Mouse (Mus musculus): Measurements from ENCODE around the gene Tent5b. TPM values are rescaled to one million over a fixed set of nuclear protein-coding genes. Genes with fewer than 3 reads are reported as not detected.

Gene Tent5b
- polyA plus RNA-seq, 1 experiment from 2014 or later: 0.36 TPM

DNA sequence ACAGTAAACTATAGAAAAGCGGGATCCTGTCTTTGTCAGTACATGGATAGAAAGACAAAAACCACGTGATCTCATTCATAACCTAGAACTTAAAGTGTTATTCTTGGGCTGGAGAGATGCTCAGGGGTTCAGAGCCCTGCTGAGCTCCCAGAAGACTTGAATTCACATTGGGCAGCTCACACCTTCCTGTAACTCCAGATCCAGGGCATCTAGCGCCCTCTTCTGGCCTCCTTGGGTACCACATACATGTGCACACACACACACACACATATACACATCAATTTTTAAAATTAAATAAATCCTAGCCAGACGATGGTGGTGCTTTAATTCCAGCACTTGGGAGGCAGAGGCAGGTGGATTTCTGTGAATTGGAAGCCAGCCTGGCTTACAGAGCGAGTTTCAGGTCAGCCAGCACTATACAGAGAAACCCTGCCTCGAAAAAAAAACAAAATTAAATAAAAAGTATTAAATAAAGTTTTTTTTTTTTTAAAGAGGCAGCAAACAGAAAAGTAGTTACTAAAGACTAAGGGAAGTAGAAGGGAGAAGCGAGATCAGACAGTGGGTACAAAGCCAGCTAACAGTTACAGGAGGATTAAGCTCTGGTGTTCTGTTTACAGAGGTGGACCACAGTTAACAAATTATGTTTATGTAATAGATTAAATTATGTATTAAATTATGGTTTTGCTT lies 8.7 kb upstream of the Tent5b start:
- Histone ChIP-seq H3K4me3 (no peak overlapping the region), H3K27me3 (replicated peaks) (peaks cover 34% of the 10 kb centered on the region), H3K9me3 (peaks cover 6% of the 10 kb centered on the region), H3K36me3 (no peaks in the 10 kb centered on the region), H3K27ac (replicated peaks) (no peak overlapping the region), H3K9ac (no peak overlapping the region), H3K4me2 (no peak overlapping the region), H3K4me1 (peaks cover 13% of the 10 kb centered on the region)
- no peak for ATAC-seq (ENCODE audit: extremely low read depth, insufficient number of reproducible peaks, low FRiP score, low TSS enrichment)
- 74% methylated on average over 7 of the region's 7 CpGs for WGBS

DNA sequence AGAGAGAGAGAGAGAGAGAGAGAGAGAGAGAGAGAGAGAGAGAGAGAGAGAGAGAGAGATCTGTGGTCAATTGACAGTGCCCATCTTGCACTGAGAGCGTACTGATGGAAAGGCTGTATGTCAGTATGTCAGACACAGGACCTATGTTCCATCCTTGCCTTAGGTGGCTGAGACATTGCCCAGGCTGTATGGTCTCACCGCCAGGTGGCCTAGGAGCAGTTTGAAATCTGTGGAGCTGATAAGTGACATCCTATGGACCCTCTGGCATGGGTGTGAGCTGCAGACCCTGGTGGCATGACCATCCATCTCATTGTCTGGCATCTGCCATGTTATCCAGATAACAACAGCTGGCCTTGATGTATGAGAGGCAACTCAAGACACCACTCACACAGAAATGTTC lies 6.1 kb upstream of the Tent5b start:
- 50% methylated on average over 2 of the region's 2 CpGs for WGBS
- no peak overlapping the region for H3K4me2 ChIP-seq
- no peak overlapping the region for H3K4me3 ChIP-seq
- no peaks in the 10 kb centered on the region for H3K36me3 ChIP-seq
- ATAC-seq (ENCODE audit: extremely low read depth, insufficient number of reproducible peaks, low FRiP score, low TSS enrichment): no peak
- no peak overlapping the region for H3K9ac ChIP-seq
- H3K4me1 ChIP-seq: peaks cover 6% of the 10 kb centered on the region
- H3K9me3 ChIP-seq: peaks cover 6% of the 10 kb centered on the region
- H3K27me3 ChIP-seq (replicated peaks): peaks cover 56% of the 10 kb centered on the region
- no peak overlapping the region for H3K27ac ChIP-seq (replicated peaks)

DNA sequence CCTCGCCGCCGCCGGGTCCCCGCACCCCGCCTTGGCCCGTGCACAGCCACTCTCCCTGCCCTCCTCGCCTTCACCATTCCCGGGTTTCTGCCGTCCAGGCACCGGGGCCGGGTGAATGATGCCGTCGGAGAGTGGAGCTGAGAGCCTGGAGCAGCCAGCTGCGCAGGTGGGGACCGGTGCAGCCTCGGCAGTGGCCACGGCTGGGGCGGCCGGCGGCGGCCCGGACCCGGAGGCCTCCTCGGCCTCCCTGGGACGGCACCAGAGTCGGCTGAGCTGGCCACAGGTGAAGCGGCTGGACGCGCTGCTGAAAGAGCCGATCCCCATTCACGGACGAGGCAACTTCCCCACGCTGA lies 229 bp downstream of the Tent5b start:
- no peak for ATAC-seq (ENCODE audit: extremely low read depth, insufficient number of reproducible peaks, low FRiP score, low TSS enrichment)
- Histone ChIP-seq H3K9ac (peak overlapping the region; percentile 74), H3K27me3 (replicated peaks) (peaks cover 76% of the 10 kb centered on the region)

DNA sequence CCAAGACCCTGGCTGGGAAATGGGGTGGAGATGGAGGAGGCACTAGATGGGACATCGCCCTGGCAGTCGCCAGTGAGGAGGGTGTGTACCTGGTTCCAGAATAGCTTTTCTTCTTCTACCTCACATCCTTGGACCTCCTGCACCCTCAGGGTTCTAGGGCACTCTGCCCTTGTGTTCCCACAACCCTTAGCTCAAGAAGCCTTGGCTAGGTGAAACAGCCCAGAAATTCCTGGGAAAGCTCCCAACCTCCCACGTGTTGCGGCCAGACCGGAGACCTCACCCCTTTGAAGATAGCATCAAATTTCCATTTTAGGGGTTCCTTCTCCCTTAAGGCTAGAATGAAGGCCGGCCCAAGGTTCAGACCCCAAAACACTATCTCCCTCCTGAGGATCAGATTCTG lies 822 bp downstream of the Tent5b start:
- Histone ChIP-seq H3K9me3 (no peaks in the 10 kb centered on the region), H3K4me3 (peak overlapping the region; percentile 59; the same call in 1 of the 2 replicates), H3K36me3 (no peaks in the 10 kb centered on the region), H3K9ac (peak overlapping the region; percentile 74; the same call in 1 of the 2 replicates), H3K27ac (replicated peaks) (no peak overlapping the region), H3K4me1 (peaks cover 31% of the 10 kb centered on the region), H3K27me3 (replicated peaks) (peaks cover 71% of the 10 kb centered on the region), H3K4me2 (peak overlapping the region; percentile 79)
- WGBS: 48% methylated on average over 6 of the region's 6 CpGs
- no peak for ATAC-seq (ENCODE audit: extremely low read depth, insufficient number of reproducible peaks, low FRiP score, low TSS enrichment)

More for the DNA sequence above, 229 bp downstream of the Tent5b start:
- no peak overlapping the region for H3K27ac ChIP-seq (replicated peaks)
- 3% methylated on average over 34 of the region's 34 CpGs for WGBS
- peaks cover 31% of the 10 kb centered on the region for H3K4me1 ChIP-seq
- H3K4me2 ChIP-seq: peak overlapping the region; percentile 79
- no peaks in the 10 kb centered on the region for H3K36me3 ChIP-seq
- peak overlapping the region; percentile 59 for H3K4me3 ChIP-seq
- no peaks in the 10 kb centered on the region for H3K9me3 ChIP-seq

DNA sequence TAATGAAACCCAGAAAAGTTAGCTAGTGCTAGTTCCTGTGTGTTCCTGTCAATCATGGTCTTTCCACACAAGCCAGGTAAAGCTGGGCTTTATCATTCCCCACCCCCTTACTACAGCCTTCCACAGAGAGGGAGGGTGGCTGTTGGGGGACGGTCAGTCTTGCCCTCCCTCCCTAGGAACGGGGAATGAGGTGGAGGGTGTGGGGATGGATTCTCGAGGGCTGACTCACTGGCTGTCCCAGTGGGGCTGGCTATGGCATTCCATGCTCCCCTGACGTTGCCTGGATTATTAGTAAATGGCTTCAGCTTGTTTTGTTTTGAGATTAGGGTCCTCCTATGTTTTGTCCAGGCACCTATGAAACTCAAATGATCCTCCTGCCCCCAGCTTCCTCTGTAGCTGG lies 1.6 kb downstream of the Tent5b start:
- Histone ChIP-seq H3K4me2 (no peak overlapping the region), H3K9ac (0 out of 2 replicates have a peak overlapping the region, but pooled peaks have one; percentile 8), H3K36me3 (no peaks in the 10 kb centered on the region), H3K4me3 (no peak overlapping the region), H3K4me1 (peaks cover 31% of the 10 kb centered on the region), H3K9me3 (no peaks in the 10 kb centered on the region), H3K27me3 (replicated peaks) (peaks cover 63% of the 10 kb centered on the region), H3K27ac (replicated peaks) (no peak overlapping the region)
- no peak for ATAC-seq (ENCODE audit: extremely low read depth, insufficient number of reproducible peaks, low FRiP score, low TSS enrichment)
- 11% methylated on average over 4 of the region's 4 CpGs for WGBS

DNA sequence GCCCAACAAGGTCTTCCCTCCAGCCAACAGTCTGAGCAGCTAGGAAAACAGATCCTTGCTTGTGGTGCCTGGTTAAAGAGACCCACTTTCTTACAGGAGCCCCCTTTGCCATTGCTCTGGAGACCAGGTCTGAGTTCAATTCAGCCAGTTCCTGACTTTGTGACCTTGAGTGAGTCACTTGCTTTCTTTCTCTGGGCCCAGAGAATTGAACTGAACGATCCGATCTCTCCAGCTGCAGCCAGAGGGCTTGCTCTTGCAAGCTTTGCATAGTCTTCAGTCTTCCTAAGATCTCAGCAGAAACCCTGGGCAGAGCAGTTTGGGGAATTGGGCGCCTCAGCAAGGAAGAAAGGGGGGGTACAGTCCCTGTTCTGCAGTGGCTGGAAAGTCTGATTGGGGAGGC lies 2.5 kb downstream of the Tent5b start:
- 76% methylated on average over 3 of the region's 3 CpGs for WGBS
- Histone ChIP-seq H3K27me3 (replicated peaks) (peaks cover 53% of the 10 kb centered on the region), H3K36me3 (no peaks in the 10 kb centered on the region), H3K4me2 (no peak overlapping the region), H3K4me1 (peaks cover 31% of the 10 kb centered on the region), H3K9ac (no peak overlapping the region), H3K4me3 (no peak overlapping the region), H3K9me3 (no peaks in the 10 kb centered on the region), H3K27ac (replicated peaks) (no peak overlapping the region)
- ATAC-seq (ENCODE audit: extremely low read depth, insufficient number of reproducible peaks, low FRiP score, low TSS enrichment): no peak

DNA sequence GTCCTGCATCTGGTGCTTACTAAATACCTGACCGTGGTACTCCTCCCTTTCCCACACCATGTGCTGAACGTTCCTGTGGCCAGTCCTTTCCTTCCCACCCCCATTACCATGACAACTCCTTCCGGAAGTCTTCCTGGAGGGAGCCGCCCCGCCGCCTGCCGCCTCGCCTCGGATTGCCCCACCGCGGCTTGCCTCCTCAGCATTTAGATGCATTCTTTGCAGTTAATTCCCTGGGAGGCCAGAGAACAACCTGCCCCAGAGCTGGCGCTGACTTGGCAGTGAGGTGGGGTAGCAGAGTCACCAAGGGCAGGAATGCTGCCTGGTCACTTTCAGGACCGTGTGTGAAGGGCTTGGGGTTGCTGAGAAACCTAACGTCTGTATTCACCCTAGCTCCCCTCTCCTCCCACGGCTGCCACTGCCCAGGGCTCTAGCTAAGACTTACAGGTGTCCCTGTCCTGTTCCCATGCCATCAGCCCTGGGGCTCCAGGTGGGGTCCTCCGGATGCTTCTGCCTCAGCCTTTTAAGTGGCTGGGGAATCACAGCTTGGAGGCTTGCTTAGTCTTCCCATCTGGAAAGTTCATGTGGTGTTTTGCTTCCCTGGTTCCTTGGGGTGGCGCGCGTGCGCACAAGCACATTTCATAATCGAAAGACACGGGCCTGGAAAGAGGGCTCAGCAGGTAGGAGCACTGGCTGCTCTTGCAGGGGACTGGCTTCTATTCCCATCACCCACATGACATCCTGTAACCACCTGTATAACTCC lies 4.5 kb downstream of the Tent5b start:
- peak overlapping the region; percentile 59 for H3K9ac ChIP-seq

DNA sequence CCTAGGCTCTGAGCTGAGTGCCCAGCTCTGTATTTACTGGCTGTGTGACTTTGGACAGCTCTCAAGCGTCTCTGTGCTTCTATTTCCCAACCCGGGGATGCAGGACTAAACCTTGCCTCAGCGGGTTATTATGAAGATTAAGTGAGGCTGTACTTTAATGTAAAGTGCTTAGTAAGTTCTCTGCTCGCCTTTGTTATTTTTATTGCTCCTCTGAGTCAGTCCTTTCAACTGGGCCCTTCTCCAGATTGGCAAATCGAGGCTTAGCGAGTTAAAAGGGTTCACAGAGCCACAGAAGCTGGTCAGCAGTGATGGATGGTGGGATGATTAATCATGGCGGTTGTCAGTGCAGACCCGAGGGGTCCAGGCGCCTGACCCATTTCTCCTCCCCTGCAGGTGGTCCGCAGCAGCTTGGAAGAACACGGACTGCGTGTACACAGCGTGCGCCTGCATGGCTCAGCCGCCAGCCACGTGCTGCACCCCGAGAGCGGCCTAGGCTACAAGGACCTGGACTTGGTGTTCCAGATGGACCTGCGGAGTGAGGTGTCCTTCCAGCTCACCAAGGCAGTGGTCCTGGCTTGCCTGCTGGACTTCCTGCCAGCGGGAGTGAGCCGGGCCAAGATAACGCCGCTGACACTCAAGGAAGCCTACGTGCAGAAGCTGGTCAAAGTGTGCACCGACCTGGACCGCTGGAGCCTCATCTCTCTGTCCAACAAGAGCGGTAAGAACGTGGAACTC lies 5.9 kb downstream of the Tent5b start:
- H3K9me3 ChIP-seq: no peaks in the 10 kb centered on the region
- no peak overlapping the region for H3K27ac ChIP-seq (replicated peaks)
- no peak overlapping the region for H3K9ac ChIP-seq
- H3K4me3 ChIP-seq: no peak overlapping the region
- H3K4me1 ChIP-seq: peaks cover 30% of the 10 kb centered on the region
- H3K4me2 ChIP-seq: no peak overlapping the region
- no peaks in the 10 kb centered on the region for H3K36me3 ChIP-seq
- H3K27me3 ChIP-seq (replicated peaks): peaks cover 29% of the 10 kb centered on the region
- ATAC-seq (ENCODE audit: extremely low read depth, insufficient number of reproducible peaks, low FRiP score, low TSS enrichment): no peak
- 77% methylated on average over 28 of the region's 28 CpGs for WGBS

More for the DNA sequence above, 4.5 kb downstream of the Tent5b start:
- 16% methylated on average over 22 of the region's 22 CpGs for WGBS
- Histone ChIP-seq H3K4me1 (peaks cover 35% of the 10 kb centered on the region), H3K4me2 (peak overlapping the region; percentile 60), H3K9me3 (no peaks in the 10 kb centered on the region), H3K27ac (replicated peaks) (no peak overlapping the region), H3K27me3 (replicated peaks) (peaks cover 37% of the 10 kb centered on the region), H3K4me3 (peak overlapping the region; percentile 13; the same call in 1 of the 2 replicates), H3K36me3 (no peaks in the 10 kb centered on the region)
- ATAC-seq (ENCODE audit: extremely low read depth, insufficient number of reproducible peaks, low FRiP score, low TSS enrichment): no peak

DNA sequence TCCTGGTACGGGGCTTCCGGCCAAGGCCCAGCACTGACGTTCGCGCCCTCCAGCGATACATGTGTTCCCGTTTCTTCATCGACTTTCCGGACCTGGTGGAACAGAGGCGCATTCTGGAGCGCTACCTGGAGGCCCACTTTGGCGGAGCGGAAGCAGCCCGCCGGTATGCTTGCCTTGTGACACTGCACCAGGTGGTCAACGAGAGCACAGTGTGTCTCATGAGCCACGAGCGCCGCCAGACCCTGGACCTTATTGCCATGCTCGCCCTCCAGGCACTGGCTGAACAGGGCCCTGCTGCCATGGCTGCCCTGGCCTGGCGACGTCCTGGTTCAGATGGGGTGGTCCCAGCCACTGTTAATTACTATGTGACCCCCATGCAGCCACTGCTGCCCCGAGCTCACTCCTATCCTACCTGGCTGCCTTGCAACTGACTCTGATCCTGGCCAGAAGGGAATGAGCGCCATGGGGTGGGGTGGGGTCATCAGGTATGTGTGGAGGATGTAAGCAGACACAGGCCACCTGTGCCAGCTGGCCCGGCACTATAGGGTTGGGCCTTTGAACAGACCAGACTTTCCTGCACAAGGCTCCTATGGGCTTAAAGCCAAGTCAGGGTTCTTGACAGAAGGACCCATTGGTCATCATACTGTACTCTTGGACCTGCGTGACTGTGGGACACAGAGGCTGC lies 6.9 kb downstream of the Tent5b start:
- no peak overlapping the region for H3K4me2 ChIP-seq
- no peak overlapping the region for H3K9ac ChIP-seq
- no peak overlapping the region for H3K4me3 ChIP-seq
- no peaks in the 10 kb centered on the region for H3K36me3 ChIP-seq
- 87% methylated on average over 26 of the region's 26 CpGs for WGBS
- peaks cover 34% of the 10 kb centered on the region for H3K4me1 ChIP-seq
- H3K27me3 ChIP-seq (replicated peaks): peaks cover 19% of the 10 kb centered on the region
- H3K9me3 ChIP-seq: no peaks in the 10 kb centered on the region
- H3K27ac ChIP-seq (replicated peaks): no peak overlapping the region
- no peak for ATAC-seq (ENCODE audit: extremely low read depth, insufficient number of reproducible peaks, low FRiP score, low TSS enrichment)

DNA sequence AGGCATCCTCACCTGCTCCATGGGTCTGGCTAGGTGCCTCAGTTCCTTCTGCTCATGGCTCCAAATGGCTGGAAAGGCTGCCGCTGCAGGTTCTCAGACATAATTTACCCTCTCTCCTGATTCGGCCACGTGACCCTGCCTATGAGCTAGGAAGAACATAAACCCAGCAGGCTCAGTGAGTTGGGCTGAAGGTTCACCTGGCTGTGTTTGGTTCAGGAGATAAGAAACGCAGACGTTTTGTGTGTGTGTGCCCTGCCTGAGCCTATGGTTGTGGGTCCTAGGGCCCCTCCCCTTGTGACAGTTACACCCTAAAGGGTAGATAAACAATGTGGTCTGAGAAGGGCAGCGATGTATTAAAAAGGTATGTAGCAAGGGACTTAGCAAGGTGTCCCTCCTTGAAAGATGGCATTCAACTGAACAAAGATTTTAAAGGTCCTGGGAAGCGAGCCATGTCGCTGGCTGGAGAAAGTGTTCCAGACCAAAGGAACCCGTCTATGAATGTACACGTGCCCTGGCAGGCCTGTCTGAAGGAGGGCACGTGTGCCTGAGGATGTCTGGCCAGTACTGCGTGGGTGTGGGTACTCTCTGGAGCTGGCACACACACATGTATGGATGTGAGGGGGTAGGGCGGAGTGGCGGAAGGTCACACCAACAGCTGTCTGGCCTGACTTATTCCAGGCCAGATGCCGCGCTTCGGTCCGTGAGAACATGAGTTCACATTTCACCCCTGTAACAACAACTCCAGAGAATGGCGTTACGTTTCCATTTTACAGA lies 8.9 kb downstream of the Tent5b start:
- 81% methylated on average over 20 of the region's 20 CpGs for WGBS
- Histone ChIP-seq H3K4me1 (peaks cover 41% of the 10 kb centered on the region), H3K4me2 (no peak overlapping the region), H3K27me3 (replicated peaks) (0 out of 2 replicates have a peak, but pooled peaks cover 10% of the 10 kb centered on the region), H3K9ac (no peak overlapping the region), H3K36me3 (no peaks in the 10 kb centered on the region), H3K27ac (replicated peaks) (no peak overlapping the region), H3K9me3 (no peaks in the 10 kb centered on the region), H3K4me3 (no peak overlapping the region)
- no peak for ATAC-seq (ENCODE audit: extremely low read depth, insufficient number of reproducible peaks, low FRiP score, low TSS enrichment)

Data from heart, embryonic 13.5 days (tissue).